Mouse (Mus musculus) monocyte, adult 59 days (primary cell): Measurements from ENCODE around the gene Nell1. TPM values are rescaled to one million over a fixed set of nuclear protein-coding genes. Genes with fewer than 3 reads are reported as not detected.

Source experiments
- total RNA-seq, 2 experiments: library from RNA; stranded (reverse); gene quantifications; one replicate each; pipeline ENCODE4 v1.2.4; 2023

Gene Nell1
- total RNA-seq, result not detected

DNA sequence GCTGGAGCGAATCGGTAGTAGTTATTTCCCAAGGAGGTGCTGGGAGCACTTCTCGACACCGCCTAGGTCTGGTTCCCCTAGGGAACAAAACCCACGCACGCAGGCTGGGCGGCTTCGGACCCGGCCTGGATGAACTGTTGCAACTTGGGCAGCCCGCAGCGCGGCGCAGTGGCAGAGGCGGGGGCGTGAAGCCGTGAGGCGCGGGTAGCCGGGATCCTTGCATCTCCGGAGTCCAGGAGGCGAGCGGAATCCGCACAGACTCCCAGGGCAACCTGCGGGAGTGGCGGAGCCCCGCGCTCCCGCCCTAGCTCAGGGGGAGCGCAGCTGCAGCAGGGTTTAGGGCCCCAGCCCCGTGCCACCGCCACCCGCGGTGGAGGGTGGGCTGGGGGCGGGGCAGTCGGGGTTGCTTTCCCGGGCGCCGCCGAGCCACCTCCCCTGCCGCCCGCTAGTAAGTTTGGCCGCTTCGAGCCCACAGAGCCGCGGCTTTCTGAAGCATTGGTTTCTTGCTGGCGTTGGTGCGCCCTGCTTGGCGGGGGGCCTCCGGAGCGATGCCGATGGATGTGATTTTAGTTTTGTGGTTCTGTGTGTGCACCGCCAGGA lies at the start of gene Nell1:
TSS of gene Nell1 (plus strand) at position 24 of the 600 bp plus-strand sequence.

GRCm38 (mm10) chr7:50598890-50599289 lies 624.2 kb downstream of the Nell1 start, which contains the start of gene 4933405O20Rik:
Gene 4933405O20Rik, plus strand, starts transcription at chr7:50599190.

Other genes starting within 250 kb of the Nell1 start
- gene Htatip2, start 215.7 kb upstream of the Nell1 start, total RNA-seq, result 10 to 100 TPM; 16.7 to 18.0 TPM
- 10 to 100 TPM; 31.8 to 34.6 TPM for gene Prmt3, start 196.5 kb upstream of the Nell1 start, total RNA-seq
- not detected for gene Slc6a5, start 64.7 kb upstream of the Nell1 start, total RNA-seq